Mouse (Mus musculus): ENCODE measurements around the gene Plcd3. TPM values are rescaled to one million over a fixed set of nuclear protein-coding genes. Genes with fewer than 3 reads are reported as not detected.

The Plcd3 gene
- polyA plus RNA-seq, 1 experiment from 2014 or later: 0.90 TPM

DNA sequence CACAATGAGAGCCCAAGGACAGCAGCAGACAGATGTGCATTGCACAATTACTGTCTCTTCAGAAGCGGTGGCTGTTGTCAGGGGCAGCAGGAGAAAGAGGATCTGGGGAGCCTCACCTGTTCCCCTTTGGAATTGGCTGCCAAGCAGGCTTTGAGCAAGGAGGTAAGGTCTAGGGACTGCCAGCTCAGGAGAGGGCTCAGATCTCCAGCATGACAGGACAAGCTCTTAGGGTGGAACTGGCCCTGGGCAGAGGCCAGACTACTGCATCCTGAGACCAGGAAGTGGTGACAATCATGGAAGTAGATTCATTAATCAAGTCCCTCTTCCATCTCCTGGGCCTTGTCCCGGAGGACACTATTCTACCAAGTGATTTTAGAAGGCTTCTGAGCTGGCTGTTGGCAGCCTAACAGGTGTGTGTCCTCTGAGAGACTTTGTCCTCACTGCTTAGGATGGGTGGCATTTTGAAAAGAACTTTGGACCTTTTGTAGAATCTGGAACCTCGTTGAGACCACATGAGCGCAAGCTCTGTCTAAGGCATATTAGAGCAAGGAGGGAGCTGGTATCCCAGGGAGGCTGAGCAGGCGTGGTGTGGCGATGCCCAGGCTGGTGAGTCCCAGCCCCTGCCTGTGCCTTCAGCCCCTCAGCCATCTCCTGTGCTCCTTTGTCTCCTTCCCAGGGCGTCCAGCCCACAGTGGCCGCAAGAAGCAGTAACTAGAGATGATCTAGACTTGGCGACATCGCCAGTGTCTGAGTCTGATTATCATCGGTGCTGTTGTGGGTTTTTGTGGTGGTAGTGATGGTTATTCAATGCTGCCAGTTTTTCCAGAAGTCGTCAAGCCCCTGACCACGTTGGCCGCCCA is 35.0 kb downstream of the Plcd3 start:
- Histone ChIP-seq H3K9me3 (ENCODE audit: control insufficient read depth, low read length) (no peaks in the 10 kb centered on the region), H3K9ac (ENCODE audit: low read length) (no peak overlapping the region), H3K4me3 (ENCODE audit: low read depth, low read length) (no peak overlapping the region), H3K36me3 (ENCODE audit: control insufficient read depth, insufficient read depth, low read length) (peaks cover 18% of the 10 kb centered on the region), H3K27me3 (ENCODE audit: control insufficient read depth, insufficient read depth, low read length) (no peaks in the 10 kb centered on the region), H3K27ac (ENCODE audit: low read depth, low read length) (no peak overlapping the region), H3K4me1 (ENCODE audit: control insufficient read depth, insufficient read depth, low read length) (no peaks in the 10 kb centered on the region), H3K4me2 (ENCODE audit: low read depth) (no peak overlapping the region)
- no peak for ATAC-seq (ENCODE audit: insufficient read depth, low FRiP score, low TSS enrichment)
- WGBS: 96% methylated on average over 14 of the region's 14 CpGs
- no peak for DNase-seq (ENCODE audit: low spot score)

GRCm38 (mm10) chr11:103058499-103059085 is 42.9 kb downstream of the Plcd3 start:
- no peaks in the 10 kb centered on the region for H3K4me1 ChIP-seq (ENCODE audit: control insufficient read depth, insufficient read depth, low read length)
- H3K4me2 ChIP-seq (ENCODE audit: low read depth): no peak overlapping the region
- H3K27ac ChIP-seq (ENCODE audit: low read depth, low read length): no peak overlapping the region
- no peaks in the 10 kb centered on the region for H3K27me3 ChIP-seq (ENCODE audit: control insufficient read depth, insufficient read depth, low read length)
- WGBS: 77% methylated on average over 3 of the region's 3 CpGs
- no peak overlapping the region for H3K4me3 ChIP-seq (ENCODE audit: low read depth, low read length)
- H3K36me3 ChIP-seq (ENCODE audit: control insufficient read depth, insufficient read depth, low read length): peaks cover 19% of the 10 kb centered on the region
- no peak overlapping the region for H3K9ac ChIP-seq (ENCODE audit: low read length)
- no peak for DNase-seq (ENCODE audit: low spot score)
- no peaks in the 10 kb centered on the region for H3K9me3 ChIP-seq (ENCODE audit: control insufficient read depth, low read length)
- no peak for ATAC-seq (ENCODE audit: insufficient read depth, low FRiP score, low TSS enrichment)

GRCm38 (mm10) chr11:103056636-103057035 is 44.8 kb downstream of the Plcd3 start:
- no peak for ATAC-seq (ENCODE audit: insufficient read depth, low FRiP score, low TSS enrichment)
- Histone ChIP-seq H3K4me2 (ENCODE audit: low read depth) (no peak overlapping the region), H3K36me3 (ENCODE audit: control insufficient read depth, insufficient read depth, low read length) (peaks cover 21% of the 10 kb centered on the region), H3K9ac (ENCODE audit: low read length) (no peak overlapping the region), H3K27ac (ENCODE audit: low read depth, low read length) (no peak overlapping the region), H3K4me3 (ENCODE audit: low read depth, low read length) (no peak overlapping the region), H3K9me3 (ENCODE audit: control insufficient read depth, low read length) (no peaks in the 10 kb centered on the region), H3K27me3 (ENCODE audit: control insufficient read depth, insufficient read depth, low read length) (no peaks in the 10 kb centered on the region), H3K4me1 (ENCODE audit: control insufficient read depth, insufficient read depth, low read length) (no peaks in the 10 kb centered on the region)
- DNase-seq (ENCODE audit: low spot score): no peak
- 97% methylated on average over 7 of the region's 7 CpGs for WGBS

DNA sequence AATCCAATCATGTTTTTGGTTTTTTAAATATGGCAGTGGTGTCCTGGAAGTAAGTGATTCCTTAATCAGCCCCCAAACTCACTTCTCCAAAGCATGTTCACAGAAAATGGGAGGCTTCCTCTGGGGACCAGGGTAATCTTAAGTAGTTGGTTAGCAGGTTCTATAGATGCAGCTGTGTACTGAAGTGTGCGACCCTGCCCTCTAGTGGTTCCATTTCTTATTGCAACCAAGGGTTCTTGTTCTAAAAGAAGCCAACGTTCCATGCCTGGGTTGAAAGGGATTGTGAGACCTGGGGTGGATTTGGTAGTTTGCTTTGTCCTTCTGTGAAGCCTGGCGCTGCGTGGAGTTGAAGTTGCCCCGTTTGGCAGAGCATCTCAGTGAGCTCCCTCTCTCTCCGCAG is 46.7 kb downstream of the Plcd3 start:
- no peaks in the 10 kb centered on the region for H3K9me3 ChIP-seq (ENCODE audit: control insufficient read depth, low read length)
- no peak overlapping the region for H3K9ac ChIP-seq (ENCODE audit: low read length)
- H3K4me2 ChIP-seq (ENCODE audit: low read depth): no peak overlapping the region
- H3K27me3 ChIP-seq (ENCODE audit: control insufficient read depth, insufficient read depth, low read length): no peaks in the 10 kb centered on the region
- no peak overlapping the region for H3K4me3 ChIP-seq (ENCODE audit: low read depth, low read length)
- H3K4me1 ChIP-seq (ENCODE audit: control insufficient read depth, insufficient read depth, low read length): no peaks in the 10 kb centered on the region
- ATAC-seq (ENCODE audit: insufficient read depth, low FRiP score, low TSS enrichment) (no peak), DNase-seq (ENCODE audit: low spot score) (peak; percentile 68)
- WGBS: 53% methylated on average over 6 of the region's 6 CpGs
- H3K36me3 ChIP-seq (ENCODE audit: control insufficient read depth, insufficient read depth, low read length): peaks cover 19% of the 10 kb centered on the region
- no peak overlapping the region for H3K27ac ChIP-seq (ENCODE audit: low read depth, low read length)

- WGBS: 91% methylated on average over 18 of the region's 18 CpGs
- H3K9ac ChIP-seq (ENCODE audit: low read length): no peak overlapping the region
Observed at GRCm38 (mm10) chr11:103053191-103054076, 48.0 kb downstream of the Plcd3 start.

GRCm38 (mm10) chr11:103052078-103052477 is 49.4 kb downstream of the Plcd3 start:
- H3K4me2 ChIP-seq (ENCODE audit: low read depth): no peak overlapping the region
- H3K27ac ChIP-seq (ENCODE audit: low read depth, low read length): no peak overlapping the region
- WGBS: 89% methylated on average over 6 of the region's 6 CpGs
- no peaks in the 10 kb centered on the region for H3K9me3 ChIP-seq (ENCODE audit: control insufficient read depth, low read length)
- no peak for ATAC-seq (ENCODE audit: insufficient read depth, low FRiP score, low TSS enrichment)
- H3K4me3 ChIP-seq (ENCODE audit: low read depth, low read length): no peak overlapping the region
- no peaks in the 10 kb centered on the region for H3K27me3 ChIP-seq (ENCODE audit: control insufficient read depth, insufficient read depth, low read length)
- no peak overlapping the region for H3K9ac ChIP-seq (ENCODE audit: low read length)
- no peaks in the 10 kb centered on the region for H3K4me1 ChIP-seq (ENCODE audit: control insufficient read depth, insufficient read depth, low read length)
- H3K36me3 ChIP-seq (ENCODE audit: control insufficient read depth, insufficient read depth, low read length): peaks cover 11% of the 10 kb centered on the region
- DNase-seq (ENCODE audit: low spot score): no peak

More at GRCm38 (mm10) chr11:103053191-103054076, 48.0 kb downstream of the Plcd3 start:
- H3K9me3 ChIP-seq (ENCODE audit: control insufficient read depth, low read length): no peaks in the 10 kb centered on the region
- no peak overlapping the region for H3K4me3 ChIP-seq (ENCODE audit: low read depth, low read length)
- H3K27ac ChIP-seq (ENCODE audit: low read depth, low read length): no peak overlapping the region
- DNase-seq (ENCODE audit: low spot score): no peak
- no peaks in the 10 kb centered on the region for H3K27me3 ChIP-seq (ENCODE audit: control insufficient read depth, insufficient read depth, low read length)
- no peak for ATAC-seq (ENCODE audit: insufficient read depth, low FRiP score, low TSS enrichment)
- peaks cover 16% of the 10 kb centered on the region for H3K36me3 ChIP-seq (ENCODE audit: control insufficient read depth, insufficient read depth, low read length)
- no peaks in the 10 kb centered on the region for H3K4me1 ChIP-seq (ENCODE audit: control insufficient read depth, insufficient read depth, low read length)
- H3K4me2 ChIP-seq (ENCODE audit: low read depth): no peak overlapping the region

GRCm38 (mm10) chr11:103051249-103051691 is 50.2 kb downstream of the Plcd3 start:
- H3K36me3 ChIP-seq (ENCODE audit: control insufficient read depth, insufficient read depth, low read length): peaks cover 9% of the 10 kb centered on the region
- WGBS: 90% methylated on average over 8 of the region's 8 CpGs
- H3K4me1 ChIP-seq (ENCODE audit: control insufficient read depth, insufficient read depth, low read length): peaks cover under 1% of the 10 kb centered on the region; the same call in 1 of the 2 replicates
- no peak for ATAC-seq (ENCODE audit: insufficient read depth, low FRiP score, low TSS enrichment)
- no peak overlapping the region for H3K4me3 ChIP-seq (ENCODE audit: low read depth, low read length)
- H3K27ac ChIP-seq (ENCODE audit: low read depth, low read length): no peak overlapping the region
- no peaks in the 10 kb centered on the region for H3K9me3 ChIP-seq (ENCODE audit: control insufficient read depth, low read length)
- H3K27me3 ChIP-seq (ENCODE audit: control insufficient read depth, insufficient read depth, low read length): no peaks in the 10 kb centered on the region
- H3K9ac ChIP-seq (ENCODE audit: low read length): no peak overlapping the region
- DNase-seq (ENCODE audit: low spot score): no peak
- H3K4me2 ChIP-seq (ENCODE audit: low read depth): no peak overlapping the region

- ATAC-seq (ENCODE audit: insufficient read depth, low FRiP score, low TSS enrichment) (no peak), DNase-seq (ENCODE audit: low spot score) (no peak)
- peaks cover 12% of the 10 kb centered on the region for H3K36me3 ChIP-seq (ENCODE audit: control insufficient read depth, insufficient read depth, low read length)
- WGBS: 89% methylated on average over 9 of the region's 9 CpGs
- no peak overlapping the region for H3K9ac ChIP-seq (ENCODE audit: low read length)
- H3K4me2 ChIP-seq (ENCODE audit: low read depth): no peak overlapping the region
- H3K9me3 ChIP-seq (ENCODE audit: control insufficient read depth, low read length): no peaks in the 10 kb centered on the region
- no peak overlapping the region for H3K4me3 ChIP-seq (ENCODE audit: low read depth, low read length)
- peaks cover 2% of the 10 kb centered on the region; the same call in 1 of the 2 replicates for H3K4me1 ChIP-seq (ENCODE audit: control insufficient read depth, insufficient read depth, low read length)
- no peaks in the 10 kb centered on the region for H3K27me3 ChIP-seq (ENCODE audit: control insufficient read depth, insufficient read depth, low read length)
- no peak overlapping the region for H3K27ac ChIP-seq (ENCODE audit: low read depth, low read length)
Observed at GRCm38 (mm10) chr11:103050153-103050552, 51.3 kb downstream of the Plcd3 start.
